Mouse (Mus musculus) embryonic facial prominence, embryonic 13.5 days (tissue): ENCODE data around the gene Slc32a1. TPM values are rescaled to one million over a fixed set of nuclear protein-coding genes. Genes with fewer than 3 reads are reported as not detected.
A peak's percentile ranks its signal among the peaks of the same experiment; 100 is the strongest.

Source experiments
- ATAC-seq: fragments of 200-750 bp; cut with Nextera tagmentation; 2 replicates; pipeline ENCODE4 v1.8.0; 2017; ENCODE audit warnings: low read depth; ENCODE audit not compliant: insufficient number of reproducible peaks, insufficient read depth, low FRiP score, low TSS enrichment
- H3K27ac ChIP-seq: fragments of 300-500 bp; sonication (generic); 2 replicates; pipeline ENCODE4 v1.5.1; 2015; ENCODE audit warnings: moderate library complexity, mild to moderate bottlenecking, inconsistent platforms
- H3K27me3 ChIP-seq: fragments of 300-500 bp; sonication (generic); 2 replicates; pipeline ENCODE4 v1.6.1; 2015; ENCODE audit warnings: mild to moderate bottlenecking, inconsistent platforms
- H3K36me3 ChIP-seq: fragments of 300-500 bp; sonication (generic); 2 replicates; pipeline ENCODE4 v1.6.1; 2015; ENCODE audit warnings: mild to moderate bottlenecking, inconsistent platforms
- H3K4me1 ChIP-seq: fragments of 300-500 bp; sonication (generic); 2 replicates; pipeline ENCODE4 v1.6.1; 2015; ENCODE audit warnings: inconsistent platforms
- H3K4me2 ChIP-seq: fragments of 300-500 bp; sonication (generic); 2 replicates; pipeline ENCODE4 v1.6.1; 2015; ENCODE audit warnings: moderate library complexity, mild to moderate bottlenecking, inconsistent platforms
- H3K4me3 ChIP-seq: fragments of 300-500 bp; sonication (generic); 2 replicates; pipeline ENCODE4 v1.5.1; 2015; ENCODE audit warnings: mild to moderate bottlenecking, inconsistent platforms
- H3K9ac ChIP-seq: fragments of 300-500 bp; sonication (generic); 2 replicates; pipeline ENCODE4 v1.6.1; 2015; ENCODE audit warnings: mild to moderate bottlenecking, inconsistent platforms
- H3K9me3 ChIP-seq: fragments of 300-500 bp; sonication (generic); 2 replicates; pipeline ENCODE4 v1.6.1; 2016; ENCODE audit warnings: inconsistent platforms
- WGBS: fragments of 180-500 bp; shearing (Covaris S2); methylation state at CpG from one replicate; pipeline ENCODE4 v1.1.7; 2015; ENCODE audit warnings: mixed read lengths; 5-methylcytosine and 5-hydroxymethylcytosine counted together
- polyA plus RNA-seq: library from polyadenylated mRNA; unstranded; fragments of >200 nt; fragmentation: Nextera tagmentation; extraction: Ambion mirVana; gene quantifications from 2 replicates; pipeline ENCODE4 v1.2.1, GENCODE M21; 2015

Gene Slc32a1
- polyA plus RNA-seq, 1 experiment from 2014 or later = not detected

- 76% methylated on average over 5 of the region's 5 CpGs for whole genome bisulfite sequencing
- no peak overlapping the region for H3K27ac ChIP-seq
- no peak for ATAC-seq
- H3K27me3 ChIP-seq = no peaks in the 10 kb centered on the region
- H3K9me3 ChIP-seq = no peaks in the 10 kb centered on the region
- no peak overlapping the region for H3K4me2 ChIP-seq
- peaks cover 89% of the 10 kb centered on the region for H3K36me3 ChIP-seq
- H3K4me3 ChIP-seq = no peak overlapping the region
- H3K4me1 ChIP-seq = no peaks in the 10 kb centered on the region; the same call in 1 of the 2 replicates
- no peak overlapping the region for H3K9ac ChIP-seq
These were observed 21.3 kb downstream of the Slc32a1 start for GRCm38 (mm10) chr2:158631873-158632272.

- 13% methylated on average over 2 of the region's 2 CpGs for WGBS
These were observed 31.3 kb downstream of the Slc32a1 start for GRCm38 (mm10) chr2:158641869-158642268.

GRCm38 (mm10) chr2:158642587-158642986, 32.0 kb downstream of the Slc32a1 start:
- peaks cover 35% of the 10 kb centered on the region for H3K36me3 ChIP-seq
- no peak overlapping the region for H3K27ac ChIP-seq
- no peak overlapping the region for H3K4me3 ChIP-seq
- no peak for ATAC-seq
- no peaks in the 10 kb centered on the region for H3K9me3 ChIP-seq
- H3K27me3 ChIP-seq = no peaks in the 10 kb centered on the region
- no peak overlapping the region for H3K4me2 ChIP-seq
- H3K9ac ChIP-seq = no peak overlapping the region
- WGBS = 90% methylated on average over 2 of the region's 2 CpGs
- no peaks in the 10 kb centered on the region for H3K4me1 ChIP-seq

More at GRCm38 (mm10) chr2:158641869-158642268, 31.3 kb downstream of the Slc32a1 start:
- Histone ChIP-seq H3K9ac (no peak overlapping the region), H3K4me2 (no peak overlapping the region), H3K4me1 (no peaks in the 10 kb centered on the region), H3K4me3 (no peak overlapping the region), H3K9me3 (no peaks in the 10 kb centered on the region), H3K36me3 (peaks cover 42% of the 10 kb centered on the region), H3K27me3 (no peaks in the 10 kb centered on the region), H3K27ac (no peak overlapping the region)
- ATAC-seq = no peak

- Histone ChIP-seq H3K27me3 (no peaks in the 10 kb centered on the region), H3K4me3 (no peak overlapping the region), H3K4me2 (no peak overlapping the region), H3K4me1 (no peaks in the 10 kb centered on the region), H3K9me3 (no peaks in the 10 kb centered on the region), H3K36me3 (peaks cover 23% of the 10 kb centered on the region), H3K9ac (no peak overlapping the region), H3K27ac (no peak overlapping the region)
- ATAC-seq = no peak
- 80% methylated on average over 3 of the region's 3 CpGs for WGBS
These were observed 33.2 kb downstream of the Slc32a1 start for GRCm38 (mm10) chr2:158643791-158644190.

GRCm38 (mm10) chr2:158651159-158651908, 40.8 kb downstream of the Slc32a1 start:
- Histone ChIP-seq H3K27me3 (no peaks in the 10 kb centered on the region), H3K9me3 (no peaks in the 10 kb centered on the region), H3K4me2 (no peak overlapping the region), H3K27ac (no peak overlapping the region), H3K4me1 (no peaks in the 10 kb centered on the region), H3K36me3 (no peaks in the 10 kb centered on the region), H3K4me3 (no peak overlapping the region), H3K9ac (no peak overlapping the region)
- ATAC-seq = no peak
- 66% methylated on average over 7 of the region's 7 CpGs for WGBS

GRCm38 (mm10) chr2:158652985-158653384, 42.4 kb downstream of the Slc32a1 start:
- Histone ChIP-seq H3K4me2 (no peak overlapping the region), H3K27ac (no peak overlapping the region), H3K9me3 (no peaks in the 10 kb centered on the region), H3K9ac (no peak overlapping the region), H3K4me3 (no peak overlapping the region), H3K27me3 (no peaks in the 10 kb centered on the region), H3K4me1 (no peaks in the 10 kb centered on the region), H3K36me3 (no peaks in the 10 kb centered on the region)
- 7% methylated on average over 4 of the region's 4 CpGs for WGBS
- no peak for ATAC-seq

- no peak overlapping the region for H3K4me2 ChIP-seq
- H3K9me3 ChIP-seq = no peaks in the 10 kb centered on the region
- no peak overlapping the region for H3K9ac ChIP-seq
- H3K4me3 ChIP-seq = no peak overlapping the region
- no peaks in the 10 kb centered on the region for H3K36me3 ChIP-seq
- H3K4me1 ChIP-seq = peaks cover 7% of the 10 kb centered on the region
- H3K27ac ChIP-seq = no peak overlapping the region
- 84% methylated on average over 9 of the region's 9 CpGs for WGBS
- no peaks in the 10 kb centered on the region for H3K27me3 ChIP-seq
- no peak for ATAC-seq
These were observed 44.1 kb downstream of the Slc32a1 start for GRCm38 (mm10) chr2:158654717-158655116.

GRCm38 (mm10) chr2:158655806-158656205, 45.2 kb downstream of the Slc32a1 start:
- Histone ChIP-seq H3K27me3 (no peaks in the 10 kb centered on the region), H3K4me3 (no peak overlapping the region), H3K4me2 (no peak overlapping the region), H3K9me3 (no peaks in the 10 kb centered on the region), H3K9ac (no peak overlapping the region), H3K4me1 (peaks cover 7% of the 10 kb centered on the region), H3K27ac (no peak overlapping the region), H3K36me3 (no peaks in the 10 kb centered on the region)
- WGBS = 65% methylated on average over 4 of the region's 4 CpGs
- no peak for ATAC-seq

- ATAC-seq = no peak
- Histone ChIP-seq H3K9me3 (no peaks in the 10 kb centered on the region), H3K4me2 (no peak overlapping the region), H3K27me3 (no peaks in the 10 kb centered on the region), H3K27ac (0 out of 2 replicates have a peak overlapping the region, but pooled peaks have one; percentile 48), H3K4me1 (peaks cover 7% of the 10 kb centered on the region), H3K9ac (no peak overlapping the region), H3K36me3 (no peaks in the 10 kb centered on the region), H3K4me3 (no peak overlapping the region)
- 28% methylated on average over 6 of the region's 6 CpGs for WGBS
These were observed 48.3 kb downstream of the Slc32a1 start for GRCm38 (mm10) chr2:158658822-158659221.

GRCm38 (mm10) chr2:158659346-158659745, 48.8 kb downstream of the Slc32a1 start:
- no peak for ATAC-seq
- 70% methylated on average over 3 of the region's 3 CpGs for WGBS
- H3K9ac ChIP-seq = no peak overlapping the region
- no peaks in the 10 kb centered on the region for H3K27me3 ChIP-seq
- no peaks in the 10 kb centered on the region for H3K9me3 ChIP-seq
- peaks cover 7% of the 10 kb centered on the region for H3K4me1 ChIP-seq
- H3K4me2 ChIP-seq = no peak overlapping the region
- no peaks in the 10 kb centered on the region for H3K36me3 ChIP-seq
- no peak overlapping the region for H3K4me3 ChIP-seq
- peak overlapping the region; percentile 48; the same call in 1 of the 2 replicates for H3K27ac ChIP-seq

- no peak for ATAC-seq
- H3K4me2 ChIP-seq = no peak within 1 kb of the TSS
- no peak within 1 kb of the TSS for H3K27ac ChIP-seq
- WGBS = 80% methylated on average over 4 of the region's 4 CpGs
- H3K4me3 ChIP-seq = no peak within 1 kb of the TSS; the same call in 1 of the 2 replicates
- peaks cover 56% of the 10 kb centered on the region for H3K27me3 ChIP-seq
- H3K9ac ChIP-seq = no peak within 1 kb of the TSS
- no peaks in the 10 kb centered on the region for H3K9me3 ChIP-seq
- H3K36me3 ChIP-seq = no peaks in the 10 kb centered on the region
- peaks cover 26% of the 10 kb centered on the region for H3K4me1 ChIP-seq
These were observed 54.5 kb downstream of the Slc32a1 start, which contains the start of gene Ppp1r16b for GRCm38 (mm10) chr2:158665098-158665497. Gene Ppp1r16b (plus strand): TSS chr2:158665398.
